Mouse (Mus musculus) liver, embryonic 16.5 days (tissue): ENCODE data around the gene Rex1bd. TPM values are rescaled to one million over a fixed set of nuclear protein-coding genes. Genes with fewer than 3 reads are reported as not detected.

Experiments
- ATAC-seq: fragments of 200-750 bp; cut with Nextera tagmentation; 2 replicates; pipeline ENCODE4 v1.8.0; 2017; ENCODE audit warnings: low read depth, mild to moderate bottlenecking, moderate number of reproducible peaks, moderate library complexity
- H3K27ac ChIP-seq: fragments of 300-500 bp; sonication (generic); 2 replicates; pipeline ENCODE4 v1.5.1; 2014; ENCODE audit warnings: mild to moderate bottlenecking, low read length
- H3K27me3 ChIP-seq: fragments of 300-500 bp; sonication (generic); 2 replicates; pipeline ENCODE4 v1.6.1; 2014; ENCODE audit warnings: low read depth, low read length, mixed read lengths; ENCODE audit not compliant: control insufficient read depth, insufficient read depth
- H3K36me3 ChIP-seq: fragments of 300-500 bp; sonication (generic); 2 replicates; pipeline ENCODE4 v1.6.1; 2014; ENCODE audit warnings: mild to moderate bottlenecking; ENCODE audit not compliant: control insufficient read depth, insufficient read depth
- H3K4me1 ChIP-seq: fragments of 300-500 bp; sonication (generic); 2 replicates; pipeline ENCODE4 v1.6.1; 2014; ENCODE audit warnings: low read depth, low read length, mixed read lengths; ENCODE audit not compliant: control insufficient read depth
- H3K4me2 ChIP-seq: fragments of 300-500 bp; sonication (generic); 2 replicates; pipeline ENCODE4 v1.6.1; 2014; ENCODE audit warnings: low read depth, low read length, mixed read lengths
- H3K4me3 ChIP-seq: fragments of 300-500 bp; sonication (generic); 2 replicates; pipeline ENCODE4 v1.5.1; 2014; ENCODE audit warnings: low read depth, mild to moderate bottlenecking, low read length
- H3K9ac ChIP-seq: fragments of 300-500 bp; sonication (generic); 2 replicates; pipeline ENCODE4 v1.6.1; 2014; ENCODE audit warnings: low read depth, low read length
- H3K9me3 ChIP-seq: fragments of 300-500 bp; sonication (generic); replicated peaks from 2 replicates; pipeline ENCODE4 v1.6.1; 2016; ENCODE audit warnings: low read length; ENCODE audit not compliant: control insufficient read depth
- WGBS: fragments of 180-500 bp; shearing (Covaris S2); extraction: QIAGEN DNeasy Blood & Tissue Kit; methylation state at CpG from one replicate; pipeline ENCODE4 v1.1.7; 2014; ENCODE audit not compliant: insufficient replicate concordance; 5-methylcytosine and 5-hydroxymethylcytosine counted together
- polyA plus RNA-seq: library from polyadenylated mRNA; unstranded; fragments of >200 nt; fragmentation: Nextera tagmentation; extraction: Ambion mirVana; gene quantifications from 2 replicates; pipeline ENCODE4 v1.2.1, GENCODE M21; 2015

Gene Rex1bd
- polyA plus RNA-seq, 1 experiment from 2014 or later = 55.6 TPM

GRCm38 (mm10) chr8:70481908-70482307, 24.6 kb downstream of the Rex1bd start:
- ATAC-seq = no peak
- H3K4me1 ChIP-seq = peaks cover 12% of the 10 kb centered on the region
- no peak overlapping the region for H3K4me3 ChIP-seq
- H3K4me2 ChIP-seq = no peak overlapping the region
- H3K9me3 ChIP-seq = no peaks in the 10 kb centered on the region
- 61% methylated on average over 3 of the region's 3 CpGs for WGBS
- no peak overlapping the region for H3K27ac ChIP-seq
- no peaks in the 10 kb centered on the region for H3K36me3 ChIP-seq
- H3K9ac ChIP-seq = no peak overlapping the region
- H3K27me3 ChIP-seq = peaks cover 55% of the 10 kb centered on the region

- WGBS = 2% methylated on average over 21 of the region's 21 CpGs
- H3K4me3 ChIP-seq = peak overlapping the region; percentile 80
- no peaks in the 10 kb centered on the region for H3K9me3 ChIP-seq
- H3K4me1 ChIP-seq = peaks cover 26% of the 10 kb centered on the region
- H3K27ac ChIP-seq = peak overlapping the region; percentile 74
- no peaks in the 10 kb centered on the region for H3K36me3 ChIP-seq
- peaks cover 20% of the 10 kb centered on the region for H3K27me3 ChIP-seq
- ATAC-seq = peak; percentile 25
- H3K9ac ChIP-seq = no peak overlapping the region; the same call in 1 of the 2 replicates
- peak overlapping the region; percentile 90 for H3K4me2 ChIP-seq
Observed at GRCm38 (mm10) chr8:70477269-70477982, 29.1 kb downstream of the Rex1bd start.

GRCm38 (mm10) chr8:70476333-70477268, 30.0 kb downstream of the Rex1bd start, which contains the start of gene Klhl26:
TSS of gene Klhl26 (minus strand) at chr8:70476968.
- under 1% methylated on average over 53 of the region's 53 CpGs for WGBS
- peak within 1 kb of the TSS; percentile 90 for H3K4me2 ChIP-seq
- H3K9me3 ChIP-seq = no peaks in the 10 kb centered on the region
- H3K9ac ChIP-seq = peak within 1 kb of the TSS; percentile 97
- H3K4me3 ChIP-seq = peak within 1 kb of the TSS; percentile 80
- H3K27me3 ChIP-seq = peaks cover 13% of the 10 kb centered on the region
- no peaks in the 10 kb centered on the region for H3K36me3 ChIP-seq
- peaks cover 26% of the 10 kb centered on the region for H3K4me1 ChIP-seq
- peak within 1 kb of the TSS; percentile 84 for H3K27ac ChIP-seq
- peak; percentile 90 for ATAC-seq

GRCm38 (mm10) chr8:70471856-70472255, 34.7 kb downstream of the Rex1bd start:
- H3K9ac ChIP-seq = no peak overlapping the region
- H3K36me3 ChIP-seq = no peaks in the 10 kb centered on the region
- H3K4me1 ChIP-seq = peaks cover 39% of the 10 kb centered on the region
- no peak overlapping the region for H3K4me3 ChIP-seq
- H3K9me3 ChIP-seq = no peaks in the 10 kb centered on the region
- no peak overlapping the region for H3K27ac ChIP-seq
- H3K27me3 ChIP-seq = no peaks in the 10 kb centered on the region
- no peak for ATAC-seq
- WGBS = 95% methylated on average over 7 of the region's 7 CpGs
- no peak overlapping the region for H3K4me2 ChIP-seq

- Histone ChIP-seq H3K27me3 (no peaks in the 10 kb centered on the region), H3K36me3 (no peaks in the 10 kb centered on the region), H3K27ac (peak overlapping the region; percentile 21), H3K9ac (no peak overlapping the region), H3K9me3 (no peaks in the 10 kb centered on the region), H3K4me2 (no peak overlapping the region), H3K4me1 (peaks cover 31% of the 10 kb centered on the region), H3K4me3 (no peak overlapping the region)
- no peak; the same call in 1 of the 2 replicates for ATAC-seq
- WGBS = 50% methylated on average over 2 of the region's 2 CpGs
Observed at GRCm38 (mm10) chr8:70469938-70470337, 36.6 kb downstream of the Rex1bd start.

- Histone ChIP-seq H3K27ac (peak overlapping the region; percentile 21), H3K4me1 (peaks cover 31% of the 10 kb centered on the region), H3K4me2 (no peak overlapping the region), H3K4me3 (no peak overlapping the region), H3K9ac (no peak overlapping the region), H3K27me3 (no peaks in the 10 kb centered on the region), H3K36me3 (no peaks in the 10 kb centered on the region), H3K9me3 (no peaks in the 10 kb centered on the region)
- peak; percentile 60 for ATAC-seq
- 27% methylated on average over 10 of the region's 10 CpGs for WGBS
Observed at GRCm38 (mm10) chr8:70469295-70469916, 37.1 kb downstream of the Rex1bd start.

- 81% methylated on average over 4 of the region's 4 CpGs for WGBS
- Histone ChIP-seq H3K27ac (no peak overlapping the region), H3K9me3 (no peaks in the 10 kb centered on the region), H3K4me3 (no peak overlapping the region), H3K27me3 (no peaks in the 10 kb centered on the region), H3K4me2 (no peak overlapping the region), H3K9ac (no peak overlapping the region), H3K36me3 (no peaks in the 10 kb centered on the region), H3K4me1 (peaks cover 31% of the 10 kb centered on the region)
- ATAC-seq = no peak
Observed at GRCm38 (mm10) chr8:70468733-70469132, 37.8 kb downstream of the Rex1bd start.

- Histone ChIP-seq H3K9ac (no peak overlapping the region), H3K4me1 (peaks cover 31% of the 10 kb centered on the region), H3K27ac (no peak overlapping the region), H3K4me2 (no peak overlapping the region), H3K36me3 (no peaks in the 10 kb centered on the region), H3K27me3 (no peaks in the 10 kb centered on the region), H3K9me3 (no peaks in the 10 kb centered on the region), H3K4me3 (no peak overlapping the region)
- ATAC-seq = no peak
- WGBS = 27% methylated on average over 1 of the region's 1 CpGs
Observed at GRCm38 (mm10) chr8:70467907-70468306, 38.6 kb downstream of the Rex1bd start.
